Mouse (Mus musculus) C2C12 (cell line): Measurements from ENCODE around the gene Pabpn1l.

Experiments
- CEBPB ChIP-seq: IDR thresholded peaks from one replicate; pipeline ENCODE4 v1.6.1; 2011; ENCODE audit warnings: low read depth, mild to moderate bottlenecking, control low read depth, moderate library complexity
- CTCF ChIP-seq: IDR thresholded peaks from one replicate; pipeline ENCODE4 v1.5.1; 2011; ENCODE audit not compliant: control insufficient read depth, insufficient read depth, insufficient read length
- MAX ChIP-seq: IDR thresholded peaks from one replicate; pipeline ENCODE4 v1.6.1; 2011; ENCODE audit warnings: mild to moderate bottlenecking, control low read depth
- MYOD1 ChIP-seq: IDR thresholded peaks from one replicate; pipeline ENCODE4 v1.6.1; 2011; ENCODE audit warnings: low read depth; ENCODE audit not compliant: control insufficient read depth, insufficient read length
- USF1 ChIP-seq: IDR thresholded peaks from one replicate; pipeline ENCODE4 v1.6.1; 2011; ENCODE audit warnings: low read depth, mild to moderate bottlenecking, control low read depth, moderate library complexity

- no peak for TF ChIP-seq CTCF
- no peak for TF ChIP-seq CEBPB
- TF ChIP-seq MAX = no peak
- no peak for TF ChIP-seq USF1
- no peak for TF ChIP-seq MYOD1
These were observed 18.9 kb upstream of the Pabpn1l start for GRCm38 (mm10) chr8:122641406-122641805.
